Mouse (Mus musculus) limb, embryonic 13.5 days (tissue): ENCODE results near the gene Ncbp3. TPM values are rescaled to one million over a fixed set of nuclear protein-coding genes. Genes with fewer than 3 reads are reported as not detected.

ENCODE experiments used
- ATAC-seq: fragments of 200-750 bp; cut with Nextera tagmentation; 2 replicates; pipeline ENCODE4 v1.8.0; 2017; ENCODE audit warnings: low read depth, moderate number of reproducible peaks, moderate TSS enrichment; ENCODE audit not compliant: low FRiP score
- H3K27ac ChIP-seq: fragments of 300-500 bp; sonication (generic); 2 replicates; pipeline ENCODE4 v1.5.1; 2015; ENCODE audit warnings: inconsistent platforms, mild to moderate bottlenecking, moderate library complexity
- H3K27me3 ChIP-seq: fragments of 300-500 bp; sonication (generic); 2 replicates; pipeline ENCODE4 v1.6.1; 2015; ENCODE audit warnings: mild to moderate bottlenecking, inconsistent platforms
- H3K36me3 ChIP-seq: fragments of 300-500 bp; sonication (generic); 2 replicates; pipeline ENCODE4 v1.6.1; 2015; ENCODE audit warnings: inconsistent platforms, mild to moderate bottlenecking, moderate library complexity
- H3K4me1 ChIP-seq: fragments of 300-500 bp; sonication (generic); 2 replicates; pipeline ENCODE4 v1.6.1; 2015; ENCODE audit warnings: inconsistent platforms
- H3K4me2 ChIP-seq: fragments of 300-500 bp; sonication (generic); replicated peaks from 2 replicates; pipeline ENCODE4 v1.6.1; 2015; ENCODE audit warnings: inconsistent platforms, mild to moderate bottlenecking, moderate library complexity
- H3K4me3 ChIP-seq: fragments of 300-500 bp; sonication (generic); 2 replicates; pipeline ENCODE4 v1.5.1; 2015; ENCODE audit warnings: moderate library complexity, mild to moderate bottlenecking, inconsistent platforms
- H3K9ac ChIP-seq: fragments of 300-500 bp; sonication (generic); 2 replicates; pipeline ENCODE4 v1.6.1; 2015; ENCODE audit warnings: mild to moderate bottlenecking, inconsistent platforms
- H3K9me3 ChIP-seq: fragments of 300-500 bp; sonication (generic); 2 replicates; pipeline ENCODE4 v1.6.1; 2016; ENCODE audit warnings: inconsistent platforms
- WGBS: fragments of 180-500 bp; shearing (Covaris S2); methylation state at CpG from one replicate; pipeline ENCODE4 v1.1.7; 2015; 5-methylcytosine and 5-hydroxymethylcytosine counted together
- polyA plus RNA-seq: library from polyadenylated mRNA; unstranded; fragments of >200 nt; fragmentation: Nextera tagmentation; extraction: Ambion mirVana; gene quantifications from 2 replicates; pipeline ENCODE4 v1.2.1, GENCODE M21; 2015

The Ncbp3 gene
- polyA plus RNA-seq, 1 experiment from 2014 or later: 14.0 TPM

- Histone ChIP-seq H3K4me1 (no peaks in the 10 kb centered on the region; the same call in 1 of the 2 replicates), H3K36me3 (peaks cover 22% of the 10 kb centered on the region; the same call in 1 of the 2 replicates), H3K9ac (no peak overlapping the region), H3K4me2 (no peak overlapping the region), H3K27me3 (no peaks in the 10 kb centered on the region), H3K9me3 (no peaks in the 10 kb centered on the region), H3K27ac (no peak overlapping the region), H3K4me3 (no peak overlapping the region)
- 57% methylated on average over 6 of the region's 6 CpGs for WGBS
- ATAC-seq: peak; percentile 45
These were observed 10.7 kb upstream of the Ncbp3 start for GRCm38 (mm10) chr11:73036889-73037288.

GRCm38 (mm10) chr11:73037691-73038090, 9.9 kb upstream of the Ncbp3 start:
- H3K4me1 ChIP-seq: no peaks in the 10 kb centered on the region
- no peak for ATAC-seq

GRCm38 (mm10) chr11:73039102-73039799, 8.3 kb upstream of the Ncbp3 start:
- Histone ChIP-seq H3K4me2 (no peak overlapping the region), H3K4me1 (0 out of 2 replicates have a peak, but pooled peaks cover 7% of the 10 kb centered on the region), H3K9me3 (no peaks in the 10 kb centered on the region), H3K4me3 (no peak overlapping the region), H3K27ac (no peak overlapping the region), H3K36me3 (peaks cover 22% of the 10 kb centered on the region; the same call in 1 of the 2 replicates), H3K9ac (no peak overlapping the region), H3K27me3 (no peaks in the 10 kb centered on the region)
- ATAC-seq: peak; percentile 52; the same call in 1 of the 2 replicates
- 61% methylated on average over 9 of the region's 9 CpGs for WGBS

More at GRCm38 (mm10) chr11:73037691-73038090, 9.9 kb upstream of the Ncbp3 start:
- no peak overlapping the region for H3K27ac ChIP-seq
- H3K4me3 ChIP-seq: no peak overlapping the region
- peaks cover 22% of the 10 kb centered on the region; the same call in 1 of the 2 replicates for H3K36me3 ChIP-seq
- no peaks in the 10 kb centered on the region for H3K27me3 ChIP-seq
- WGBS: 89% methylated on average over 3 of the region's 3 CpGs
- no peak overlapping the region for H3K4me2 ChIP-seq
- no peak overlapping the region for H3K9ac ChIP-seq
- H3K9me3 ChIP-seq: no peaks in the 10 kb centered on the region

GRCm38 (mm10) chr11:73044229-73044755, 3.3 kb upstream of the Ncbp3 start:
- H3K36me3 ChIP-seq: peaks cover 11% of the 10 kb centered on the region; the same call in 1 of the 2 replicates
- peaks cover 20% of the 10 kb centered on the region for H3K4me1 ChIP-seq
- 49% methylated on average over 6 of the region's 6 CpGs for WGBS
- H3K27me3 ChIP-seq: no peaks in the 10 kb centered on the region
- no peak for ATAC-seq
- no peak overlapping the region for H3K4me2 ChIP-seq
- H3K9ac ChIP-seq: 0 out of 2 replicates have a peak overlapping the region, but pooled peaks have one; percentile 25
- H3K27ac ChIP-seq: no peak overlapping the region
- H3K9me3 ChIP-seq: no peaks in the 10 kb centered on the region
- no peak overlapping the region for H3K4me3 ChIP-seq

- no peak for ATAC-seq
- no peak overlapping the region for H3K9ac ChIP-seq
- H3K9me3 ChIP-seq: no peaks in the 10 kb centered on the region
- H3K27ac ChIP-seq: no peak overlapping the region
- H3K4me1 ChIP-seq: peaks cover 24% of the 10 kb centered on the region
- H3K4me3 ChIP-seq: no peak overlapping the region
- 75% methylated on average over 4 of the region's 4 CpGs for WGBS
- H3K4me2 ChIP-seq: no peak overlapping the region
- H3K27me3 ChIP-seq: no peaks in the 10 kb centered on the region
- H3K36me3 ChIP-seq: peaks cover 11% of the 10 kb centered on the region; the same call in 1 of the 2 replicates
These were observed 2.8 kb upstream of the Ncbp3 start for GRCm38 (mm10) chr11:73044789-73045188.

GRCm38 (mm10) chr11:73048030-73048876, 670 bp downstream of the Ncbp3 start:
- peak overlapping the region; percentile 90 for H3K4me3 ChIP-seq
- H3K27ac ChIP-seq: peak overlapping the region; percentile 81
- H3K36me3 ChIP-seq: peaks cover 22% of the 10 kb centered on the region
- no peaks in the 10 kb centered on the region for H3K27me3 ChIP-seq
- ATAC-seq: peak; percentile 55
- no peaks in the 10 kb centered on the region for H3K9me3 ChIP-seq
- H3K9ac ChIP-seq: peak overlapping the region; percentile 92
- H3K4me2 ChIP-seq: peak overlapping the region; percentile 82
- WGBS: 1% methylated on average over 51 of the region's 55 CpGs
- peaks cover 24% of the 10 kb centered on the region for H3K4me1 ChIP-seq

GRCm38 (mm10) chr11:73049335-73049734, 1.8 kb downstream of the Ncbp3 start:
- peak overlapping the region; percentile 90 for H3K4me3 ChIP-seq
- no peaks in the 10 kb centered on the region for H3K9me3 ChIP-seq
- no peak for ATAC-seq
- H3K9ac ChIP-seq: no peak overlapping the region; the same call in 1 of the 2 replicates
- H3K36me3 ChIP-seq: peaks cover 33% of the 10 kb centered on the region
- H3K27me3 ChIP-seq: no peaks in the 10 kb centered on the region
- 4% methylated on average over 4 of the region's 4 CpGs for WGBS
- peak overlapping the region; percentile 82 for H3K4me2 ChIP-seq
- H3K27ac ChIP-seq: no peak overlapping the region
- H3K4me1 ChIP-seq: peaks cover 17% of the 10 kb centered on the region

GRCm38 (mm10) chr11:73052795-73053194, 5.2 kb downstream of the Ncbp3 start:
- Histone ChIP-seq H3K4me2 (no peak overlapping the region), H3K9me3 (no peaks in the 10 kb centered on the region), H3K36me3 (peaks cover 66% of the 10 kb centered on the region), H3K27ac (no peak overlapping the region), H3K4me3 (no peak overlapping the region), H3K9ac (no peak overlapping the region), H3K4me1 (peaks cover 12% of the 10 kb centered on the region), H3K27me3 (no peaks in the 10 kb centered on the region)
- ATAC-seq: no peak
- 88% methylated on average over 1 of the region's 1 CpGs for WGBS

- peaks cover 84% of the 10 kb centered on the region for H3K36me3 ChIP-seq
- H3K9ac ChIP-seq: no peak overlapping the region
- no peaks in the 10 kb centered on the region for H3K4me1 ChIP-seq
- 94% methylated on average over 5 of the region's 5 CpGs for WGBS
- no peaks in the 10 kb centered on the region for H3K9me3 ChIP-seq
- H3K4me3 ChIP-seq: no peak overlapping the region
- no peak for ATAC-seq
- H3K4me2 ChIP-seq: no peak overlapping the region
- H3K27me3 ChIP-seq: no peaks in the 10 kb centered on the region
- H3K27ac ChIP-seq: no peak overlapping the region
These were observed 10.1 kb downstream of the Ncbp3 start for GRCm38 (mm10) chr11:73057701-73058100.

- Histone ChIP-seq H3K36me3 (peaks cover 69% of the 10 kb centered on the region), H3K4me1 (no peaks in the 10 kb centered on the region), H3K9ac (no peak overlapping the region), H3K27me3 (no peaks in the 10 kb centered on the region), H3K4me3 (no peak overlapping the region), H3K9me3 (no peaks in the 10 kb centered on the region), H3K4me2 (no peak overlapping the region), H3K27ac (no peak overlapping the region)
- no peak for ATAC-seq
- WGBS: 96% methylated on average over 3 of the region's 3 CpGs
These were observed 12.0 kb downstream of the Ncbp3 start for GRCm38 (mm10) chr11:73059630-73060029.

GRCm38 (mm10) chr11:73061413-73061812, 13.8 kb downstream of the Ncbp3 start:
- ATAC-seq: no peak
- WGBS: 85% methylated on average over 3 of the region's 3 CpGs

GRCm38 (mm10) chr11:73071839-73072238, 24.3 kb downstream of the Ncbp3 start:
- WGBS: 89% methylated on average over 3 of the region's 3 CpGs
- Histone ChIP-seq H3K4me1 (no peaks in the 10 kb centered on the region), H3K27ac (no peak overlapping the region), H3K9me3 (no peaks in the 10 kb centered on the region), H3K4me3 (no peak overlapping the region), H3K9ac (no peak overlapping the region), H3K27me3 (no peaks in the 10 kb centered on the region), H3K36me3 (peaks cover 88% of the 10 kb centered on the region), H3K4me2 (no peak overlapping the region)
- no peak for ATAC-seq

More at GRCm38 (mm10) chr11:73061413-73061812, 13.8 kb downstream of the Ncbp3 start:
- Histone ChIP-seq H3K9ac (no peak overlapping the region), H3K4me2 (no peak overlapping the region), H3K27ac (no peak overlapping the region), H3K4me1 (no peaks in the 10 kb centered on the region), H3K4me3 (no peak overlapping the region), H3K27me3 (no peaks in the 10 kb centered on the region), H3K36me3 (peaks cover 61% of the 10 kb centered on the region), H3K9me3 (no peaks in the 10 kb centered on the region)
